Mouse (Mus musculus): ENCODE results near the gene Rnf20. TPM values are rescaled to one million over a fixed set of nuclear protein-coding genes. Genes with fewer than 3 reads are reported as not detected.

The Rnf20 gene
- polyA plus RNA-seq, 1 experiment from 2014 or later = 32.2 TPM

GRCm38 (mm10) chr4:49664850-49665249 is 33.0 kb downstream of the Rnf20 start:
- Histone ChIP-seq H3K27me3 (replicated peaks) (no peaks in the 10 kb centered on the region), H3K9ac (no peak overlapping the region), H3K36me3 (0 out of 2 replicates have a peak, but pooled peaks cover 5% of the 10 kb centered on the region), H3K27ac (no peak overlapping the region), H3K4me1 (replicated peaks) (no peaks in the 10 kb centered on the region), H3K9me3 (no peaks in the 10 kb centered on the region), H3K4me3 (replicated peaks) (no peak overlapping the region), H3K4me2 (replicated peaks) (no peak overlapping the region)
- ATAC-seq = no peak
- WGBS = 78% methylated on average over 5 of the region's 5 CpGs

- Histone ChIP-seq H3K4me1 (replicated peaks) (no peaks in the 10 kb centered on the region), H3K27me3 (replicated peaks) (no peaks in the 10 kb centered on the region), H3K9me3 (no peaks in the 10 kb centered on the region), H3K36me3 (no peaks in the 10 kb centered on the region), H3K4me3 (replicated peaks) (no peak overlapping the region), H3K9ac (no peak overlapping the region), H3K27ac (no peak overlapping the region), H3K4me2 (replicated peaks) (no peak overlapping the region)
- WGBS = 79% methylated on average over 6 of the region's 6 CpGs
- no peak for ATAC-seq
These were observed 44.3 kb downstream of the Rnf20 start for GRCm38 (mm10) chr4:49676071-49676470.

- Histone ChIP-seq H3K9me3 (no peaks in the 10 kb centered on the region), H3K27ac (no peak overlapping the region), H3K27me3 (replicated peaks) (no peaks in the 10 kb centered on the region), H3K36me3 (no peaks in the 10 kb centered on the region), H3K4me2 (replicated peaks) (no peak overlapping the region), H3K4me3 (replicated peaks) (no peak overlapping the region), H3K9ac (no peak overlapping the region), H3K4me1 (replicated peaks) (no peaks in the 10 kb centered on the region)
- no peak for ATAC-seq
- WGBS = 68% methylated on average over 7 of the region's 7 CpGs
These were observed 45.0 kb downstream of the Rnf20 start for GRCm38 (mm10) chr4:49676790-49677189.

GRCm38 (mm10) chr4:49680171-49680875 is 48.5 kb downstream of the Rnf20 start:
- H3K27me3 ChIP-seq (replicated peaks) = no peaks in the 10 kb centered on the region
- H3K36me3 ChIP-seq = no peaks in the 10 kb centered on the region
- 89% methylated on average over 11 of the region's 11 CpGs for WGBS
- H3K4me3 ChIP-seq (replicated peaks) = no peak overlapping the region
- 0 out of 2 replicates have a peak, but pooled peaks cover 3% of the 10 kb centered on the region for H3K4me1 ChIP-seq (replicated peaks)
- no peaks in the 10 kb centered on the region for H3K9me3 ChIP-seq
- H3K4me2 ChIP-seq (replicated peaks) = no peak overlapping the region
- no peak for ATAC-seq
- no peak overlapping the region for H3K27ac ChIP-seq
- no peak overlapping the region for H3K9ac ChIP-seq

GRCm38 (mm10) chr4:49681812-49682211 is 50.0 kb downstream of the Rnf20 start, which contains the start of gene Ppp3r2:
TSS of gene Ppp3r2 (minus strand) at chr4:49682024.
- H3K4me3 ChIP-seq (replicated peaks) = no peak within 1 kb of the TSS
- ATAC-seq = no peak
- 0 out of 2 replicates have a peak, but pooled peaks cover 3% of the 10 kb centered on the region for H3K4me1 ChIP-seq (replicated peaks)
- H3K9me3 ChIP-seq = no peaks in the 10 kb centered on the region
- no peak within 1 kb of the TSS for H3K27ac ChIP-seq
- H3K4me2 ChIP-seq (replicated peaks) = no peak within 1 kb of the TSS
- H3K36me3 ChIP-seq = no peaks in the 10 kb centered on the region
- WGBS = 88% methylated on average over 13 of the region's 13 CpGs
- no peak within 1 kb of the TSS for H3K9ac ChIP-seq
- H3K27me3 ChIP-seq (replicated peaks) = no peaks in the 10 kb centered on the region

GRCm38 (mm10) chr4:49688594-49689288 is 56.9 kb downstream of the Rnf20 start:
- Histone ChIP-seq H3K27me3 (replicated peaks) (no peaks in the 10 kb centered on the region), H3K9me3 (no peaks in the 10 kb centered on the region), H3K4me3 (replicated peaks) (no peak overlapping the region), H3K4me1 (replicated peaks) (no peaks in the 10 kb centered on the region), H3K4me2 (replicated peaks) (no peak overlapping the region), H3K36me3 (no peaks in the 10 kb centered on the region), H3K9ac (no peak overlapping the region), H3K27ac (no peak overlapping the region)
- peak; percentile 50 for ATAC-seq
- 22% methylated on average over 9 of the region's 9 CpGs for WGBS

GRCm38 (mm10) chr4:49691405-49692194 is 59.8 kb downstream of the Rnf20 start:
- H3K4me1 ChIP-seq (replicated peaks) = no peaks in the 10 kb centered on the region
- H3K27me3 ChIP-seq (replicated peaks) = no peaks in the 10 kb centered on the region
- peak overlapping the region; percentile 32 for H3K4me2 ChIP-seq (replicated peaks)
- H3K36me3 ChIP-seq = no peaks in the 10 kb centered on the region
- no peaks in the 10 kb centered on the region for H3K9me3 ChIP-seq
- no peak overlapping the region for H3K9ac ChIP-seq
- H3K27ac ChIP-seq = 0 out of 2 replicates have a peak overlapping the region, but pooled peaks have one; percentile 13
- ATAC-seq = peak; percentile 92
- H3K4me3 ChIP-seq (replicated peaks) = no peak overlapping the region
- 53% methylated on average over 12 of the region's 12 CpGs for WGBS

Other genes starting within 250 kb of the Rnf20 start
- gene Acnat2, start 223.9 kb upstream of the Rnf20 start, polyA plus RNA-seq (2015; fragmentation: Nextera tagmentation; extraction: Ambion mirVana) = 0.23 TPM in 1 of 2 replicates, not detected in the other
- 3.3 and 5.3 TPM in 2 replicates for gene Acnat1, start 158.1 kb upstream of the Rnf20 start, polyA plus RNA-seq (2015; fragmentation: Nextera tagmentation; extraction: Ambion mirVana)
- 0.33 and 0.44 TPM in 2 replicates for gene Baat, start 125.4 kb upstream of the Rnf20 start, polyA plus RNA-seq (2015; fragmentation: Nextera tagmentation; extraction: Ambion mirVana)
- 91.6 and 106 TPM in 2 replicates for gene Mrpl50, start 110.9 kb upstream of the Rnf20 start, polyA plus RNA-seq (2015; fragmentation: Nextera tagmentation; extraction: Ambion mirVana)
- gene Zfp189, start 110.8 kb upstream of the Rnf20 start, polyA plus RNA-seq (2015; fragmentation: Nextera tagmentation; extraction: Ambion mirVana) = 4.8 and 5.7 TPM in 2 replicates
- 330 and 349 TPM in 2 replicates for gene Aldob, start 82.5 kb upstream of the Rnf20 start, polyA plus RNA-seq (2015; fragmentation: Nextera tagmentation; extraction: Ambion mirVana)
- gene Tmem246, start 34.1 kb upstream of the Rnf20 start, polyA plus RNA-seq (2015; fragmentation: Nextera tagmentation; extraction: Ambion mirVana) = 21.2 and 22.2 TPM in 2 replicates
- 0.04 and 0.09 TPM in 2 replicates for gene Ppp3r2, start 50.0 kb downstream of the Rnf20 start, polyA plus RNA-seq (2015; fragmentation: Nextera tagmentation; extraction: Ambion mirVana)
- gene Grin3a, start 213.7 kb downstream of the Rnf20 start, polyA plus RNA-seq (2015; fragmentation: Nextera tagmentation; extraction: Ambion mirVana) = 0.68 and 1.0 TPM in 2 replicates

All from intestine, embryonic 15.5 days (tissue).